23 mouse cellular contexts compared by ENCODE assay signal in the genomic region with DNA sequence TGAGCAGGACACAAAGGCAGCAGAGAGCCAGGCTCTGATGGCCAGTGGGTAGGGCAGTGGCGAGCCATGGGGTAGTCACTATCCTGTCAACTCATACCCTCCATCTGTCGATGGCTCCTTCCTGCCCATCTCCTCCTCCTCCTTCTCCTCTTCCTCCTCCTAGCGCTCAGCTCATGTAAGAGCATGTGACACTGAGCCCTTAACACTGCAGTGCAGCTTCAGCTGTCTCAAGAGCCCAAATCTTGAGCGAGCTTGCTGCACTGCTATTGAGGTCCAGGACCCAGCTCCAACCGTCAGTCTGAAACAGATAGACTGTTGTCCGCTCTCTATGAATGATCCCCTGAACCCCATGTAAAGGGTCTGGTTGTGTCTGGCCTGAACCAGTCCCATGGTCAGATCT. TPM values are rescaled to one million over a fixed set of nuclear protein-coding genes. Genes with fewer than 3 reads are reported as not detected.
A peak's percentile ranks its signal among the peaks of the same experiment; 100 is the strongest.
DNase-seq lines count a peak whose midpoint lies in the region; ATAC-seq lines count a peak whose summit lies in the region.
"Had no signal": no experiment of that assay in that cellular context is flagged by ENCODE, and none has a peak within 500 bp of the region (broad histone marks: within the 10 kb centered on the region; RNA-seq: fewer than 3 reads in every experiment).

No protein-coding gene starts in this region.

- DNase-seq in cerebellum, adult 9-11 months = no peak
- DNase-seq in hindbrain, embryonic 14.5 days (ENCODE audit: low spot score) = no peak
- DNase-seq in CD4-positive helper T cell, adult 2 months (ENCODE audit: low read depth, low spot score) = peak; percentile 24
- DNase-seq in induced T-regulatory cell, adult 2 months (ENCODE audit: low read depth) = peak; percentile 32
- no peak for DNase-seq in adrenal gland, adult (ENCODE audit: inconsistent age in 2 of 2, low spot score in 1 of 2)
- DNase-seq in embryo, embryonic 11 days = no peak
- DNase-seq: adrenal gland, postnatal 10 days; gastrocnemius, postnatal 36 days; heart, postnatal 4 days; kidney, adult 18-20 months; lung, adult 18-20 months; lung, postnatal 10 days; right cerebral cortex, adult 18-20 months; right cerebral cortex, postnatal 4 days; thymus, adult 18-20 months had no signal

- whole genome bisulfite sequencing in hindbrain, embryonic 16.5 days = 89% methylated on average over 6 of the region's 6 CpGs
- WGBS in hindbrain, embryonic 14.5 days = 96% methylated on average over 6 of the region's 6 CpGs

- no peak overlapping the region for H3K4me3 ChIP-seq in hindbrain, embryonic 16.5 days (ENCODE audit: low read length)
- H3K4me3 ChIP-seq in hindbrain, embryonic 14.5 days (replicated peaks; ENCODE audit: low read length) = no peak overlapping the region
- H3K4me3 ChIP-seq: embryonic facial prominence, embryonic 10.5 days; limb, embryonic 13.5 days; liver, embryonic 12.5 days; midbrain, embryonic 15.5 days; stomach, embryonic 15.5 days had no signal

- peaks cover 39% of the 10 kb centered on the region for H3K36me3 ChIP-seq in hindbrain, embryonic 16.5 days (ENCODE audit: control insufficient read depth, insufficient read depth, low read length)
- peaks cover 92% of the 10 kb centered on the region for H3K36me3 ChIP-seq in hindbrain, embryonic 14.5 days (replicated peaks; ENCODE audit: control insufficient read depth, insufficient read depth)

- H3K27ac ChIP-seq in hindbrain, embryonic 16.5 days (ENCODE audit: low read depth, low read length) = no peak overlapping the region
- H3K27ac ChIP-seq in hindbrain, embryonic 14.5 days = no peak overlapping the region
- H3K27ac ChIP-seq: embryonic facial prominence, embryonic 10.5 days; kidney, postnatal 0 days; limb, embryonic 13.5 days; liver, embryonic 12.5 days; midbrain, embryonic 15.5 days; stomach, embryonic 15.5 days had no signal

- 0 out of 2 replicates have a peak, but pooled peaks have one; percentile 36 for ATAC-seq in cerebellum, adult (ENCODE audit: insufficient number of reproducible peaks, low FRiP score, low TSS enrichment)
- ATAC-seq in hindbrain, embryonic 16.5 days = 0 out of 2 replicates have a peak, but pooled peaks have one; percentile 9
- no peak for ATAC-seq in hindbrain, embryonic 14.5 days (ENCODE audit: low FRiP score)
- ATAC-seq: liver, embryonic 12.5 days; midbrain, embryonic 15.5 days had no signal

- H3K9ac ChIP-seq in hindbrain, embryonic 16.5 days (ENCODE audit: low read depth, low read length) = no peak overlapping the region
- no peak overlapping the region for H3K9ac ChIP-seq in hindbrain, embryonic 14.5 days
- H3K9ac ChIP-seq: limb, embryonic 13.5 days; liver, embryonic 12.5 days; midbrain, embryonic 15.5 days; stomach, embryonic 15.5 days had no signal

- no peak overlapping the region for H3K4me2 ChIP-seq in hindbrain, embryonic 16.5 days (ENCODE audit: low read length)
- no peak overlapping the region for H3K4me2 ChIP-seq in hindbrain, embryonic 14.5 days (replicated peaks)
- H3K4me2 ChIP-seq: limb, embryonic 13.5 days; liver, embryonic 12.5 days; midbrain, embryonic 15.5 days; stomach, embryonic 15.5 days had no signal

- no peaks in the 10 kb centered on the region for H3K4me1 ChIP-seq in hindbrain, embryonic 16.5 days (ENCODE audit: control insufficient read depth, insufficient read depth, low read depth, low read length)
- no peaks in the 10 kb centered on the region for H3K4me1 ChIP-seq in hindbrain, embryonic 14.5 days (replicated peaks; ENCODE audit: control insufficient read depth, insufficient read depth, low read length)
- H3K4me1 ChIP-seq: embryonic facial prominence, embryonic 10.5 days; limb, embryonic 13.5 days; liver, embryonic 12.5 days; midbrain, embryonic 15.5 days; stomach, embryonic 15.5 days had no signal

- H3K9me3 ChIP-seq in hindbrain, embryonic 16.5 days (ENCODE audit: control insufficient read depth, low read length) = no peaks in the 10 kb centered on the region
- no peaks in the 10 kb centered on the region for H3K9me3 ChIP-seq in hindbrain, embryonic 14.5 days (ENCODE audit: control insufficient read depth, low read length)
- H3K9me3 ChIP-seq: embryonic facial prominence, embryonic 10.5 days; limb, embryonic 13.5 days; liver, embryonic 12.5 days; midbrain, embryonic 15.5 days; stomach, embryonic 15.5 days had no signal

- H3K27me3 ChIP-seq in hindbrain, embryonic 16.5 days (replicated peaks; ENCODE audit: control insufficient read depth, insufficient read depth, low read length) = no peaks in the 10 kb centered on the region
- H3K27me3 ChIP-seq in hindbrain, embryonic 14.5 days (ENCODE audit: control insufficient read depth, insufficient read depth, low read length) = no peaks in the 10 kb centered on the region
- H3K27me3 ChIP-seq: limb, embryonic 13.5 days; liver, embryonic 12.5 days; midbrain, embryonic 15.5 days; stomach, embryonic 15.5 days had no signal

RNA-seq across cellular contexts. Expression of a gene that starts 47.9 kb away (rescaled TPM):
- polyA plus RNA-seq in hindbrain, embryonic 16.5 days (2015; fragmentation: Nextera tagmentation; extraction: Ambion mirVana) = 11.8 and 13.1 TPM in 2 replicates
- 12.2 and 13.2 TPM in 2 replicates for polyA plus RNA-seq in hindbrain, embryonic 14.5 days (2014; fragmentation: Nextera tagmentation; extraction: Ambion mirVana)

Comparison
In these comparisons a context has a peak if more than half of its experiments do, and no peak if none do; other contexts are left out.
1. DNase-seq: peak in CD4-positive helper T cell, adult 2 months (single experiment) and induced T-regulatory cell, adult 2 months (single experiment); none in cerebellum, adult 9-11 months (single experiment), hindbrain, embryonic 14.5 days (single experiment), adrenal gland, adult (0 of 2) and embryo, embryonic 11 days (single experiment).